19 mouse cellular contexts compared by ENCODE assay signal in the genomic region with DNA sequence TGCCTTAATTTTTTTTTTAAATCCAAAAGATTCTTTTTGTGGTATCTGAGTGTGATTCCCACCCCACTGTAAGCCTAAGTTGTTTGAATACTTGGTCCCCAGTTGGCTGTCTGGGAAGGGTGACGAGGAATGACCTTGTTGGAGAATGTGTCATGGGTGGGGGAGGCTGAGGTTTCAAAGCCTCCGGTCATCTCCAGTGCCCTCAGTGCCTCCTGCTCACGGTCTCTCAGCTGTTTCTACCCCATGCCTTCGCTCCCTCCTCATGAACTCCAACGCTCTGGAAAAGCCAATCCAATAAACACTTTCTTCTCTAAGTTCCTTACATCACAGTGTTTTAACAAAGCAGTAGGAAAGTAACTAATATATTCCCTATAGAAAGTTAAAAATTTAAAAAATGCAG. TPM values are rescaled to one million over a fixed set of nuclear protein-coding genes. Genes with fewer than 3 reads are reported as not detected.
DNase-seq lines count a peak whose midpoint lies in the region; ATAC-seq and TF ChIP-seq lines count a peak whose summit lies in the region.
"Had no signal": no experiment of that assay in that cellular context is flagged by ENCODE, and none has a peak within 500 bp of the region (broad histone marks: within the 10 kb centered on the region; RNA-seq: fewer than 3 reads in every experiment).

No protein-coding gene starts in this region.

- H3K27ac ChIP-seq in limb, embryonic 14.5 days (replicated peaks; ENCODE audit: low read depth, low read length): 0 out of 2 replicates have a peak overlapping the region, but pooled peaks have one; percentile 20
- H3K27ac ChIP-seq in limb, embryonic 10.5 days: no peak overlapping the region
- no peak overlapping the region for H3K27ac ChIP-seq in forebrain, embryonic 13.5 days
- H3K27ac ChIP-seq: embryonic facial prominence, embryonic 15.5 days; forebrain, embryonic 10.5 days; forebrain, embryonic 15.5 days; heart, adult 2 months; heart, embryonic 15.5 days had no signal

- no peaks in the 10 kb centered on the region for H3K27me3 ChIP-seq in limb, embryonic 14.5 days (ENCODE audit: control insufficient read depth, insufficient read depth, low read length)
- no peaks in the 10 kb centered on the region for H3K27me3 ChIP-seq in limb, embryonic 10.5 days (ENCODE audit: low read depth, poor library complexity, severe bottlenecking)
- H3K27me3 ChIP-seq in forebrain, embryonic 13.5 days: no peaks in the 10 kb centered on the region
- H3K27me3 ChIP-seq: embryonic facial prominence, embryonic 15.5 days; forebrain, embryonic 15.5 days; heart, embryonic 15.5 days; hindbrain, embryonic 12.5 days had no signal

- H3K4me3 ChIP-seq in limb, embryonic 14.5 days (replicated peaks; ENCODE audit: low read length): no peak overlapping the region
- H3K4me3 ChIP-seq in limb, embryonic 10.5 days: no peak overlapping the region
- no peak overlapping the region for H3K4me3 ChIP-seq in forebrain, embryonic 13.5 days
- H3K4me3 ChIP-seq: embryonic facial prominence, embryonic 15.5 days; erythroblast, embryonic 14.5 days; forebrain, embryonic 10.5 days; forebrain, embryonic 15.5 days; heart, adult 2 months; heart, embryonic 15.5 days; hindbrain, embryonic 12.5 days had no signal

- no peaks in the 10 kb centered on the region for H3K9me3 ChIP-seq in limb, embryonic 14.5 days (ENCODE audit: control insufficient read depth, low read length)
- H3K9me3 ChIP-seq in limb, embryonic 10.5 days (replicated peaks): no peaks in the 10 kb centered on the region
- no peaks in the 10 kb centered on the region for H3K9me3 ChIP-seq in forebrain, embryonic 13.5 days (replicated peaks)
- H3K9me3 ChIP-seq: embryonic facial prominence, embryonic 15.5 days; forebrain, embryonic 10.5 days; forebrain, embryonic 15.5 days; heart, embryonic 15.5 days; hindbrain, embryonic 12.5 days had no signal

- H3K4me2 ChIP-seq in limb, embryonic 14.5 days (replicated peaks; ENCODE audit: low read depth, low read length, severe bottlenecking): no peak overlapping the region
- no peak overlapping the region for H3K4me2 ChIP-seq in forebrain, embryonic 13.5 days
- H3K4me2 ChIP-seq: embryonic facial prominence, embryonic 15.5 days; forebrain, embryonic 15.5 days; heart, embryonic 15.5 days; hindbrain, embryonic 12.5 days had no signal

- H3K9ac ChIP-seq in limb, embryonic 14.5 days (ENCODE audit: low read depth, low read length, severe bottlenecking): no peak overlapping the region
- H3K9ac ChIP-seq in forebrain, embryonic 13.5 days: no peak overlapping the region
- H3K9ac ChIP-seq: embryonic facial prominence, embryonic 15.5 days; forebrain, embryonic 15.5 days; heart, embryonic 15.5 days; hindbrain, embryonic 12.5 days had no signal

- peaks cover 9% of the 10 kb centered on the region for H3K4me1 ChIP-seq in limb, embryonic 14.5 days (ENCODE audit: control insufficient read depth, insufficient read depth, low read length)
- peaks cover 7% of the 10 kb centered on the region; the same call in 1 of the 2 replicates for H3K4me1 ChIP-seq in limb, embryonic 10.5 days
- H3K4me1 ChIP-seq in forebrain, embryonic 13.5 days: peaks cover 4% of the 10 kb centered on the region; the same call in 1 of the 2 replicates

- 66% methylated on average over 5 of the region's 5 CpGs for WGBS in limb, embryonic 14.5 days
- 84% methylated on average over 5 of the region's 5 CpGs for WGBS in limb, embryonic 10.5 days
- 87% methylated on average over 5 of the region's 5 CpGs for whole genome bisulfite sequencing in forebrain, embryonic 13.5 days

- DNase-seq in heart, adult 11 months: peak; percentile 54
- DNase-seq in heart, adult 8-10 months (ENCODE audit: low spot score): no peak
- DNase-seq in limb, embryonic 14.5 days (ENCODE audit: low spot score): no peak
- DNase-seq in limb, embryonic 10.5 days (ENCODE audit: low spot score): no peak
- peak; percentile 52 for DNase-seq in adrenal gland, adult 8-10 months
- DNase-seq in adrenal gland, postnatal 36 days: peak; percentile 61 to 65
- DNase-seq: cerebellum, adult 11 months; cerebellum, adult 8-10 months; cerebellum, postnatal 14 days; embryo, embryonic 11 days; heart, adult 2 months; heart, postnatal 4 days had no signal

- no peak for ATAC-seq in limb, embryonic 14.5 days (ENCODE audit: low FRiP score, low read depth)
- ATAC-seq in forebrain, embryonic 13.5 days: no peak
- ATAC-seq: forebrain, embryonic 15.5 days had no signal

- peaks cover 16% of the 10 kb centered on the region for H3K36me3 ChIP-seq in limb, embryonic 14.5 days (ENCODE audit: control insufficient read depth, insufficient read depth, low read length)
- H3K36me3 ChIP-seq in limb, embryonic 10.5 days: peaks cover 13% of the 10 kb centered on the region
- no peaks in the 10 kb centered on the region for H3K36me3 ChIP-seq in forebrain, embryonic 13.5 days (ENCODE audit: poor library complexity, severe bottlenecking)
- H3K36me3 ChIP-seq: embryonic facial prominence, embryonic 15.5 days; heart, embryonic 15.5 days; hindbrain, embryonic 12.5 days had no signal

- TF ChIP-seq POLR2A in limb, embryonic 14.5 days (IDR thresholded peaks at IDR 0.05; ENCODE audit: borderline replicate concordance, extremely low read depth, insufficient read depth, insufficient read length): no peak

RNA-seq across cellular contexts. Expression of a gene that starts 45.2 kb away (rescaled TPM):
- 10 to 100 TPM; 19.3 to 25.2 (median 22.0) TPM for total RNA-seq in heart, adult 8-10 months (2022)
- 50.2 and 52.8 TPM in 2 replicates for polyA plus RNA-seq in limb, embryonic 14.5 days (2012; rRNA removed)
- polyA plus RNA-seq in limb, embryonic 14.5 days (2014; fragmentation: Nextera tagmentation; extraction: Ambion mirVana): 42.2 and 42.6 TPM in 2 replicates
- 19.3 and 25.3 TPM in 2 replicates for polyA plus RNA-seq in limb, embryonic 10.5 days (2016; fragmentation: Nextera tagmentation; extraction: Ambion mirVana)
- total RNA-seq in adrenal gland, adult 8-10 months (2022): 10 to 100 TPM; 41.2 to 71.9 (median 51.9) TPM
- total RNA-seq in adrenal gland, postnatal 36 days (2021): 10 to 100 TPM; 45.0 to 50.5 TPM
- 21.3 and 21.5 TPM in 2 replicates for polyA plus RNA-seq in forebrain, embryonic 13.5 days (2015; fragmentation: Nextera tagmentation; extraction: Ambion mirVana)
- polyA plus RNA-seq: erythroblast, embryonic 14.5 days had no signal

Comparison
In these comparisons a context has a peak if more than half of its experiments do, and no peak if none do; other contexts are left out.
1. DNase-seq: peak in heart, adult 11 months (single experiment), adrenal gland, adult 8-10 months (single experiment) and adrenal gland, postnatal 36 days (2 of 2); none in heart, adult 8-10 months (single experiment), limb, embryonic 14.5 days (single experiment) and limb, embryonic 10.5 days (single experiment).